Mouse (Mus musculus) intestine, postnatal 0 days (tissue): ENCODE measurements around the gene Dixdc1. TPM values are rescaled to one million over a fixed set of nuclear protein-coding genes. Genes with fewer than 3 reads are reported as not detected.
A peak's percentile ranks its signal among the peaks of the same experiment; 100 is the strongest.

Experiments
- ATAC-seq: fragments of 200-750 bp; cut with Nextera tagmentation; 2 replicates; pipeline ENCODE4 v1.8.0; 2017; ENCODE audit warnings: mild to moderate bottlenecking, moderate TSS enrichment, moderate library complexity
- H3K27ac ChIP-seq: fragments of 300-500 bp; sonication (generic); 2 replicates; pipeline ENCODE4 v1.5.1; 2014; ENCODE audit warnings: mild to moderate bottlenecking, low read depth, low read length, moderate library complexity
- H3K27me3 ChIP-seq: fragments of 300-500 bp; sonication (generic); replicated peaks from 2 replicates; pipeline ENCODE4 v1.6.1; 2014; ENCODE audit warnings: low read length, mixed read lengths; ENCODE audit not compliant: control insufficient read depth, insufficient read depth
- H3K36me3 ChIP-seq: fragments of 300-500 bp; sonication (generic); 2 replicates; pipeline ENCODE4 v1.6.1; 2014; ENCODE audit warnings: mild to moderate bottlenecking, moderate library complexity; ENCODE audit not compliant: control insufficient read depth, insufficient read depth
- H3K4me1 ChIP-seq: fragments of 300-500 bp; sonication (generic); replicated peaks from 2 replicates; pipeline ENCODE4 v1.6.1; 2014; ENCODE audit warnings: antibody characterized with exemption, low read length, mixed read lengths; ENCODE audit not compliant: control insufficient read depth, insufficient read depth
- H3K4me2 ChIP-seq: fragments of 300-500 bp; sonication (generic); replicated peaks from 2 replicates; pipeline ENCODE4 v1.6.1; 2014; ENCODE audit warnings: low read depth, mild to moderate bottlenecking, moderate library complexity
- H3K4me3 ChIP-seq: fragments of 300-500 bp; sonication (generic); 2 replicates; pipeline ENCODE4 v1.5.1; 2014; ENCODE audit warnings: low read depth, low read length
- H3K9ac ChIP-seq: fragments of 300-500 bp; sonication (generic); 2 replicates; pipeline ENCODE4 v1.6.1; 2014; ENCODE audit warnings: mild to moderate bottlenecking, low read depth, low read length
- H3K9me3 ChIP-seq: fragments of 300-500 bp; sonication (generic); 2 replicates; pipeline ENCODE4 v1.6.1; 2016; ENCODE audit warnings: mixed run types; ENCODE audit not compliant: control insufficient read depth
- CTCF ChIP-seq: sonication (generic); IDR thresholded peaks from 2 replicates; pipeline ENCODE4 v1.5.1; 2016; ENCODE audit warnings: low read depth, mild to moderate bottlenecking, control low read depth, antibody characterized with exemption, moderate library complexity
- WGBS: fragments of 180-500 bp; shearing (Covaris S2); extraction: QIAGEN DNeasy Blood & Tissue Kit; methylation state at CpG from one replicate; pipeline ENCODE4 v1.1.7; 2014; 5-methylcytosine and 5-hydroxymethylcytosine counted together
- polyA plus RNA-seq: library from polyadenylated mRNA; unstranded; fragments of >200 nt; fragmentation: Nextera tagmentation; extraction: Ambion mirVana; gene quantifications from 2 replicates; pipeline ENCODE4 v1.2.1, GENCODE M21; 2015

Gene Dixdc1
- polyA plus RNA-seq, 1 experiment from 2014 or later: 2.9 TPM

- ATAC-seq: no peak
- TF ChIP-seq CTCF: no peak
Measured at GRCm38 (mm10) chr9:50714188-50714587, 25.1 kb downstream of the Dixdc1 start.

GRCm38 (mm10) chr9:50711337-50711736, 28.0 kb downstream of the Dixdc1 start:
- Histone ChIP-seq H3K4me2 (no peak overlapping the region), H3K4me3 (no peak overlapping the region), H3K36me3 (no peaks in the 10 kb centered on the region), H3K27me3 (no peaks in the 10 kb centered on the region), H3K4me1 (no peaks in the 10 kb centered on the region), H3K9ac (no peak overlapping the region), H3K9me3 (no peaks in the 10 kb centered on the region), H3K27ac (no peak overlapping the region)
- ATAC-seq: no peak
- 70% methylated on average over 4 of the region's 4 CpGs for WGBS
- no peak for TF ChIP-seq CTCF

More at GRCm38 (mm10) chr9:50714188-50714587, 25.1 kb downstream of the Dixdc1 start:
- Histone ChIP-seq H3K4me1 (no peaks in the 10 kb centered on the region), H3K4me2 (no peak overlapping the region), H3K9ac (no peak overlapping the region), H3K27ac (no peak overlapping the region), H3K4me3 (no peak overlapping the region), H3K27me3 (no peaks in the 10 kb centered on the region), H3K9me3 (no peaks in the 10 kb centered on the region), H3K36me3 (no peaks in the 10 kb centered on the region)
- WGBS: 43% methylated on average over 4 of the region's 4 CpGs

- TF ChIP-seq CTCF: peak; percentile 67
- Histone ChIP-seq H3K4me1 (no peaks in the 10 kb centered on the region), H3K36me3 (no peaks in the 10 kb centered on the region), H3K9ac (no peak overlapping the region), H3K9me3 (no peaks in the 10 kb centered on the region), H3K4me2 (no peak overlapping the region), H3K27ac (no peak overlapping the region), H3K27me3 (no peaks in the 10 kb centered on the region), H3K4me3 (no peak overlapping the region)
- WGBS: 18% methylated on average over 2 of the region's 2 CpGs
- no peak for ATAC-seq
Measured at GRCm38 (mm10) chr9:50709108-50709507, 30.2 kb downstream of the Dixdc1 start.

- peak; percentile 66; the same call in 1 of the 2 replicates for ATAC-seq
- H3K4me3 ChIP-seq: no peak overlapping the region
- 40% methylated on average over 6 of the region's 6 CpGs for WGBS
- no peak for TF ChIP-seq CTCF
- no peaks in the 10 kb centered on the region for H3K36me3 ChIP-seq
- no peaks in the 10 kb centered on the region for H3K4me1 ChIP-seq
- no peak overlapping the region for H3K4me2 ChIP-seq
- no peak overlapping the region for H3K9ac ChIP-seq
- H3K27me3 ChIP-seq: no peaks in the 10 kb centered on the region
- no peak overlapping the region for H3K27ac ChIP-seq
- no peaks in the 10 kb centered on the region for H3K9me3 ChIP-seq
Measured at GRCm38 (mm10) chr9:50704907-50705306, 34.4 kb downstream of the Dixdc1 start.

GRCm38 (mm10) chr9:50700921-50701691, 38.2 kb downstream of the Dixdc1 start:
- Histone ChIP-seq H3K4me1 (no peaks in the 10 kb centered on the region), H3K4me2 (no peak overlapping the region), H3K9me3 (no peaks in the 10 kb centered on the region), H3K27ac (no peak overlapping the region), H3K9ac (no peak overlapping the region), H3K36me3 (no peaks in the 10 kb centered on the region), H3K27me3 (peaks cover 10% of the 10 kb centered on the region; the same call in 1 of the 2 replicates), H3K4me3 (no peak overlapping the region)
- 47% methylated on average over 11 of the region's 11 CpGs for whole genome bisulfite sequencing
- peak; percentile 44 for TF ChIP-seq CTCF
- peak; percentile 39; the same call in 1 of the 2 replicates for ATAC-seq

- Histone ChIP-seq H3K36me3 (no peaks in the 10 kb centered on the region), H3K4me1 (no peaks in the 10 kb centered on the region), H3K4me3 (peak overlapping the region; percentile 59), H3K9ac (peak overlapping the region; percentile 42; the same call in 1 of the 2 replicates), H3K27ac (no peak overlapping the region), H3K4me2 (peak overlapping the region; percentile 94), H3K9me3 (no peaks in the 10 kb centered on the region), H3K27me3 (peaks cover 10% of the 10 kb centered on the region; the same call in 1 of the 2 replicates)
- TF ChIP-seq CTCF: no peak
- WGBS: under 1% methylated on average over 63 of the region's 70 CpGs
- ATAC-seq: no peak
Measured at GRCm38 (mm10) chr9:50698418-50699409, 40.6 kb downstream of the Dixdc1 start.
